Mouse (Mus musculus) naive thymus-derived CD4-positive, alpha-beta T cell, adult 2 months (primary cell): ENCODE data around the gene Fbf1.

Source experiments
- DNase-seq: peaks from one replicate; pipeline ENCODE4 v3.0.0-alpha.2; 2011; ENCODE audit warnings: low read depth

Fbf1 gene

DNA sequence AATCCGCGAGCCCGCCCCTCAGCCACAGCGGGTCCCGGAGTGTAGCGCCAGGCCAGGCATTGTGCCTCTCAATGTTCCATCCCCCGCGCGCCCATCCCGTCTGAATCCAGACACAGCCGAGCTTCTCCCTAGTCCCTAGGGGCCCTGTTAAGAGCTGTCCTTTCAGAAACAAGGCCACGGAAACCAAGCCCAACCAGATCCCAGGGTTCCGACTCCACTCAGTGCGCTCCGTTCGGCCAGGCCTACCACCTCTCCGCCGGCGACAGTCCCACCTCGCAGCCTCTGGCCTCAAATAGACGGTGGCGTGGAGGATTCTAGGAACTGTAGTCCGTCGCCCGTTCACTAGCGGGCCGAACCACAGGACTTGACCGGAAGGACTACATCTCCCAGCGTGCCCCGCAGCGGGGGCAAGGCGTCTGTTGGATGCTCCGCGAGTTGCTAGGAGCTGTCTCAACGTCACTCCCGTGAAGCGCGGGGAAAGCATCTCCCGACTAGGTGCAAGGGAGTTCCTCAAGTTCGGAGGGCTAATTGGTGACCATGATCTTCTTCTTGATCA, at the start of gene Fbf1:
Fbf1 (minus strand) TSS at position 283 of the 556 bp plus-strand sequence.
- peak; percentile 87 for DNase-seq

GRCm38 (mm10) chr11:116216549-116216948, 48.6 kb upstream of the Fbf1 start:
- no peak for DNase-seq

DNA sequence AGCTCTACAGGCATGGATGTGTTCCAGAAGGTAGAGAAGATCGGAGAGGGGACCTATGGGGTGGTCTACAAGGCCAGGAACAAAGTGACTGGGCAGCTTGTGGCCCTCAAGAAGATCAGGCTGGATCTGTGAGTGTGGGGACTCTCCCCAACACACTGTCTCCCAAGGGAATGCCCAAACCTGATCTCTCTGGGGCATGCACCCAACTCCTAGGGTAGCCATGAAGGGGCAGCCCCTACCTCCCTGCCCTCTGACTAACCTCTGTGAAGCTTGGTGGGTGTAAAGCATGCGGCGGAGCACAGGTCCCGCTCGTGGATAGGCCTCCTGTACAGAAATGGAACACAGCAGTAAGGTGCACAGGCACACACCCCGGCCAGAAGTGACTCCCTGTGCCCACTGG, 48.0 kb upstream of the Fbf1 start:
- DNase-seq: no peak

DNA sequence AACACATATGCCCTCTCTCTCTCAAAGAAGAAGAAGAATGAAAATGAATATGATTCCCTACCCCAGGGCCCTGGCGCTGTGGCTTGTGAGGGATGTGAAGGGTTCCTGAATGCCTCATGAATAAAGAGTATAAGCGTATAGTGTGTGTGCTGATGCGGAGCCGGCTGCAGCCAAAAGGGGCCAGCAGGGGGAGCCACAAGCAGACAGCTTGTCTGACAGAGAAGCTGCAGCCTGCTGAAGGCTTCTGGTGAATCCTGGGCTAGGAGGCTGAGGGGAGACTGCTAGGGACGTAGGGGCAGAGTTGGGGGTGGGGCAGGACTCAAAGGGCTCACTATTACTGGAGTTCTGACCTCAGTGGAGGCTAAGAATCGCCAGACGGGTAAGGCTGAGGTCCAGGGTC, 47.2 kb upstream of the Fbf1 start:
- DNase-seq: no peak

DNA sequence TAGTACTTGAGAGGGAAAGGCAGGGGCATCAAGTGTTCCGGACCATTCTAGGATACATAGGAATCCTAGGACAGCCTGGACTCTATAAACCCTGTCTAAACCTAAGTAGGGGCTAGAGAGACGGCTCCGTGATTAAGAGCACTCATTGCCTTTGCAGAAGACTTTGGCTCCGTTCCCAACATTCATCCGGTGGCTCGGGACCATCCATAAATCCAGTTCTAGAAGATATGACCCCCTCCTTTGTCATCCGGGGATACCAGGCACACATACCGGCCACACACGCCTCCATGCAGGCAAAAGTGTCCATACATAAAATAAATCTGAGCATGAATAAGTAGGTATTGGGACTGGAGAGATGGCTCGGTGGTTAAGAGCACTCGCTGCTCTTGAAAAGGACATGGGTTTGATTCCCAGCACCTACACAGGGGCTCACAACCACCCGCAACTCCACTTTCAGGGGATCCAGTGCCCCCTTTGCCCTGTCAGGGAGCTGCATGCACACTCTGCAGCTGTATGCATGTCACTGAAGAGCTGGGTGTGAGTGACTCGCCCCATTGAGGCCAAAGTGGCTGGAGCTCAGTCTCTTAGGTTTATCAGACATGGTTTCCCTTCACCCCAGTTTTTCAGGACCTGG, 46.0 kb upstream of the Fbf1 start:
- no peak for DNase-seq

DNA sequence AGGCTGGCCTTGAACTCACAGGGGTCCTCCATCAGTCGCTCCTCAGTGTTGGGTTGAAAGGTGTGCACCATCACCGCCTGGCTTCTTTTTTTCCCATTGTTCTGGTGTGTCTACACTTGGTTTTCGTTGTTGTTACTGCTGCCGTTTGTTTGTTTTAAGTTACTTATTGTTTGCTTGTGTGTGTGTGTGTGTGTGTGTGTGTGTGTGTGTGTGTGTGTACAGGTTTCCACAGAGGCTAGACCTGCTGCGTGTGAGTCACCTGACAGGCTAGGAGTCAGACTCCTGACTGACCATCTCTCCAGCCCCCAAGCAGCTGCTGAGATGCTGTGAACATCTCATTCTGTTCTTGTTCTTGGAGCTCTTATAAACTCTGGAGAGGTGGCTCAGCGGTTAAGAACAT, 44.9 kb upstream of the Fbf1 start:
- no peak for DNase-seq

GRCm38 (mm10) chr11:116210696-116211095, 42.7 kb upstream of the Fbf1 start:
- no peak for DNase-seq

DNA sequence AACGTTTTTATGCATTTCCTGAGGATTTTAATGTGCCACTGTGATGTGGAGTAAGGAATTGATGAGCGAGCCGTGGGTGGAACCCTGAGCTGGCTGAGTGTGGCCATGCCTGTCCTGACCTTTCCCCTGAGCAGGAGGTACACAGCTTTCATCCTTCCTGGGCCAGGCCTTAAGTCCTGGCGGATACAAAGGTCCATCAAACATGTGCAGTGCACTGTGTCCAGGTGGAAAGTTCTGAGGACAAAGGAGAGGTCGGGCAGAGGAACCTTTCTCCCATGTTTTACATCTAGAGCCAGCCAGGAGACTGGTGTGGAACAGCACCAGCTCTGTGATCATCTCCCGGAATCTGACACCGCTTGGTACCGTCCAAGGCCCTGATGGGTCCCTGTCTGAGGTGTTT, 41.3 kb upstream of the Fbf1 start:
- no peak for DNase-seq

DNA sequence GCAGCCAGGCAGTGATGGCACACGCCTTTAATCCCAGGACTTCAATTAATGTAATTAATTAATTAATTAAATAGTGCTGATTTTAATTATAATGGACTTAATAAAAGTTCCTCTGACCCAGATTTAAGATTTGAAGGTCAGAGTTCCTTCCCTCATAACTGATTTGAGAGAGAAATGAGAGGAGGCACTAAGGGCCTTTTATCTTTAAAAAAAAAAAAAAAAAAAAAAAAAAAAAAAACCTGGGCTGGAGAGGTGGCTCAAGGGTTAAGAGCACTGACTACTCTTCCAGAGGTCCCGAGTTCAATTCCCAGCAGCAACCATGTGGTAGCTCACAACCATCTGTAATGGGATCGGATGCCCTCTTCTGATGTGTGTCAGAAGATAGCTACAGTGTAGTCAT, 40.7 kb upstream of the Fbf1 start:
- no peak for DNase-seq

DNA sequence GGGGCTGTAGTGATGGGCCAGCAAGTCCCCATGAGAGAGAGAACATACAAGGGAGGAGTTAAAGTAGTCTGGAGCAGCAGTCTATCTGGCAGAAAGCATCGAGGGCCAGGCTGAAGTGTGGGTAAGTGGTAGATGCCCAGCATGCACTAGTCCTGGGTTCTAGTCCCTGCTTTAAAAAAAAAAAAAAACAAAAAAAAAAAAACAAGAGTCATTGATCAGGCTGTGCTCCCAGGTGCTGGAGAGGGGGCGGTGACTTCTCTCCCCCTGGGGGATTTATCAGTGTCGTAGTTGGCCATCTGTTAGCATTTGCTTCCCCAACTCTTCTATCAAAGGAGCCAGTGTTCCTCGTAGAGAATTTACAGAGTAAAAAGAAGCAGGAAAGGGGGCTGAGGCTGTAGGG, 38.7 kb upstream of the Fbf1 start:
- no peak for DNase-seq

DNA sequence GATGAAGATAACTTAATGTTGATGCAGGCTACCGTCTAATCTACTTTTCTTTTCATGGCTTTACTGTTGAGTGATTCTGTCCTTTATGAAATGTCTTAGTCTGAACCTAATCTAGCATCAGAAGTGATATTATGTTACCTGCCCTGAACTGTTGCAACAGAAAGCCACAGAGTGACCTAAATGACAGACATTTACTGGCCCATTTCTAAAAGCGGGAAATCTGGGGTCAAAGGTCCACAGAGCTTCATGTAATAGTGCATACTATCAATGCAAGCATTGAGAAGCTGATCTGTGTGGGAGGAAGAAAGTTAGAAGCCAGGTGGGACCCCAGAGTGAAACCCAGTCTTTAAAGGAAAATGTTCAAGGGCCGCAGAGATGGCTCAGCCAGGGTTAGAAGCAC, 35.2 kb upstream of the Fbf1 start:
- DNase-seq: no peak

DNA sequence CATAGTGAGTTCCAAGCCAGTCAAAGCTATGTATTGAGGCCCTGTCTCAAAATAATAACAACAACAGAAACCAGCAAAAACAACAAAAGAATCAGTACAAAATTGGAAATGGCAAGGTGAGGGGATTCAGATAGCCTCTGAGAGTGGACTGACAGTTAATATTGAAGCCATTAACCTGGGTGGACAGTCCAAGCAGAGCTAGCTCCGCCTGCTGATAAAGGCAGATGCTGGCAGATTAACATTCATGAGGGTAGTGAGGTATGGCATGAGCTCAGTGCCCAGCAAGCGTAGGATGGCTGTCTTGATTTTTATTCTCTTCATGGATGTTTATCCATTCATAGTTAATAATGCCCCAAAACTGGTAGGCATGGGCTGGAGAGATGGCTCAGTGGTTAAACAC, 33.2 kb upstream of the Fbf1 start:
- DNase-seq: no peak

DNA sequence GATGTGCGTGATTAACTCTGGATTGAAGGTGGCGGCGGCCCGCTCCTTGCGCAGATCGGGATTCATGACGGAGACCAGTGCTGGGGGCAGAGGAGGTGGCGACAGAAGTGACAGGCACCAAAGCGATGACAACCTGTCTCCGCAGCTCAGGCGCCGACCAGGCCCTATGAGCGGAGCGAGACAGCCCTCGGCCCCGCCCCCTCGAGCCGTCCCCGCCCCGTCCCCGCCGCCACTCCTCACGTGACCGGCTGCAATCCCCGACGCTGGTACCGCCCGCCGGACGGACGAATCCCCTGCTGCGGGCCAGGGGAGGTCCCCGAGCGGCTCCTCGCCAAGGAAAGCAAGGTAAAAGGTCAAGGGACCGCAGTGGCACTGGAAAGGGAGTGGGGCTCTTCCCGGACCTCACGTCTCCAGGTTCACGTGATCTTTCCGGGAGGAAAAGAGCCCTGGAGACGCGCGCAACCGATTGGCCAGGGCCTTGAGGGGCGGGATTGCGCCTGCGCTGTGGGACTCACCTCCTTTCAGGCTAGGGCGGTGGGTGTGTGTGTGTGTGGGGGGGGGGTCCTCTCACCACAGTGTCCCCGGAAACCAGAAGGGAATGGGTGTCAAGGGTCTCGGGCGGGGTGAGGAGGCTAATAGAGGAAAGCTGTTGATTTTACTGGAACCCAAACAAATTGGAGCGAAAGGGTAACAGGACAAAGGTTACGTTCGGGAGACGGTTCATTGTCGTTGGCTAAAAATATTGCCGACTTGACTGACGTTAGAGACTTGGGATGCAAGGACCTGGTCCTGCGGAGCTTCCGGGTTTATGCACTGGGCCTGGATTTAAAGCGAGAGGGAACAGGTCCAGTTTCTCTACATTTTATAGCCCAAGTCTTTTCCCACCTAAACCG, 30.9 kb upstream of the Fbf1 start, which contains the start of the genes Ten1 and Acox1:
Ten1 (plus strand) TSS at position 217 of the 893 bp plus-strand sequence.
Acox1 (minus strand) TSS at position 407 of the 893 bp plus-strand sequence.
- DNase-seq: peak; percentile 94

DNA sequence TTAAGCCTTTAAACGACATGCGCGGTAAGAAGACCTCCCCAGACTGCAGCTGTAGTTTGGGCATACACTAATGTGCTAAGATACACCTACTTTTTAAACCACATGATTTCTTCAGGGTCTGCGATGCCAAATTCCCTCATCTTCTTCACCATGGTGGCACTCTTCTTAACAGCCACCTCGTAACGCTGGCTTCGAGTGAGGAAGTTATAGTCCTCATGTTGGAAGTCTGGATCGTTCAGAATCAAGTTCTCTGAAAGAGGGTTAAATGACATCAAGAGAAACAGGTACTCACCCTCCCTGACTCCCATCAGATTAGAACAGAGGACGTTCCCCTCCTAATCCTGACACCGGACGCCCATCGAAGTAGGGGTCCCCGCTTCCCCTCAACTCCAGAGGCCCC, 30.2 kb upstream of the Fbf1 start:
- DNase-seq: no peak

GRCm38 (mm10) chr11:116197584-116197906, 29.6 kb upstream of the Fbf1 start:
- DNase-seq: no peak

GRCm38 (mm10) chr11:116196866-116197583, 29.1 kb upstream of the Fbf1 start:
- DNase-seq: no peak

DNA sequence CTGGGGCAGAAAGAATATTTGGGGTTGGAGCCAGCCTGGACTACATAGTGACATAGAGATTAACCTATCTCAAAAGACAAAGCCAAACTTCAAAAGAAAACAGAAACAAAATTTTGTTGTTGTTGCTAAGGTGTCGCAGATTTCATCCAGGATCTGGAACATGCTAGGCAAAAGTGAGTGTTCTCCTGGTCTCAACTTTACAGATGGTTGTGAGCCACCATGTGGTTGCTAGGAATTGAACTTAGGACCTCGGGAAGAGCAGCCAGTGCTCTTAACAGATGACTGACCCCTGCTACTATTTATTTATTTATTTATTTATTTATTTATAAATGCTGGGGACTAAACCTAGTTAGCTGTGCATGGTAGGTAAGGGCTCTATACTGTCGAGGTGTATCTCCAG, 28.4 kb upstream of the Fbf1 start:
- no peak for DNase-seq

- peak; percentile 43 for DNase-seq
Measured at GRCm38 (mm10) chr11:116195252-116195651, 27.3 kb upstream of the Fbf1 start.

- no peak for DNase-seq
Measured at GRCm38 (mm10) chr11:116194619-116195018, 26.7 kb upstream of the Fbf1 start.

DNA sequence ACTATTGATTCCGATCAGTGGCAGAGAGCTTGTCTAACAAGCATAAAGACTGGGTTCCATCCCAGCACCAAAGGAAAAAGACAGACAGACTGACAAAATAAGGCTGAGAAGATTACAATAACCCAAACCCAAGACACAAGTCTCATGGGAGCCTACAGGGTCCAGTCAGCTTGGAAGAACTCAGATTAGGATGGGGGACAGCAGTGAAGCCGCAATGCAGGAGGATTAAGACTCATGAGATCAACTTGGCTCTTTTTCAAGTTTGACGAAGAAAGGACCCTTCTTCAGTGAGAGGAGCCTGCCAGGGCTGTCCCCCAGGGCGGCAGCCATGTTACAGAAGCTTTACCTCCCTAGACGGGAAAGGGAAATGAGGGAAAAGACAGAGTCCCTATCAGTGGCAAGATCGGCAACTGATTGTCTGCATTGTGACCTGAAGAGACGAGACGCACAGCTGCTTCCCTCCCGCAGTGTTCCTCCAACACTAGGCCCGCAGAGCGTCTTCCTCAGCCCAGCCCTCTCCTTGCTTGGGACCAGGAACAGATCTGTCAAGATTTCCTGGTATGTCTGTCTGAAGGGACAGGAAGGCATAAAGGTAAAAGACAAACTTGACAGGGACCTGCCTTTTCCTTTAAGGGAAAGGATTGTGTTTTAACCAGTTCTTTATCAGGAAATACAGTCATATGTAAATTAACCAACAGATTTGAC, 19.4 kb upstream of the Fbf1 start:
- no peak for DNase-seq

DNA sequence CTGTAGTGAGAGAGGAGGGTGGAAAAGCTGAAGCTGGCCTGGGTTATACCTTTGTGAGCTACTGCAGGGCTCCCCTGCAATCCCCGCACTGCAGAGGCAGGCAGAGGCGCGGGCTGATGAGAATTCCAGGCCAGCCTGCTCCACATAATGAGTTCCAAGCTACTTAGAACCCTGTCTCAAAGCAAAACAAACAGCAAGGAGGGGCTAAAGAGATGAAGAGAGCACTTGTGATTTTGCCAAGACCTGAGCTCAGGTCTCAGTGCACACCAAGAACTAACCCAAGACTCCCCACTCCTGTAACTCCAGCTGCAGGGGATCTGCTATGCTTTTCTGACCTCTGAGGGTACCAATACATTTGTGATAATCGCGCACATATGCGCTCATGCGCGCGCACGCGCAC, 18.4 kb upstream of the Fbf1 start:
- DNase-seq: no peak

DNA sequence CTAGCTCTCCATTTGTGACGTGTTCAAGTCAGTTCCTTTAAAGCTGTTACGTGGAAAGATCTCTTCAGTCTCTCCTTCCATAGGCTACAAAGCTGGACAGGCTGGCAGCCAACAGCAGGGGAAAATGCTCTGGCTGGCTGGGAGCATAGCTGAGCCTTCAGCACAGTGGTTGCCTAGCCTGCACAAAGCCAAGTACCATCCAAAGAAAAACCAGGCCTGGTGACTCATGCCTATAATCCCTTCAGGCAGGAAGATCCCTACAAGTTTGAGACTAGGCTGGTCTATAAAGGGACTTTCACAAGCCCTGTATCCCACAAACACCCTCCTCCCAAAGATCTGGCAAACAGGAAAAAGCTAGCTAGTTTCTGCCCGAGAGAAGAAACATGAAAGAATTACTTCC, 17.9 kb upstream of the Fbf1 start:
- DNase-seq: no peak
